Mouse (Mus musculus): Measurements from ENCODE around the gene Icam1. TPM values are rescaled to one million over a fixed set of nuclear protein-coding genes. Genes with fewer than 3 reads are reported as not detected.
A peak's percentile ranks its signal among the peaks of the same experiment; 100 is the strongest.

Gene Icam1
- 3.5 and 5.0 TPM in 2 replicates for polyA plus RNA-seq (2016; fragmentation: Nextera tagmentation; extraction: Ambion mirVana)

DNA sequence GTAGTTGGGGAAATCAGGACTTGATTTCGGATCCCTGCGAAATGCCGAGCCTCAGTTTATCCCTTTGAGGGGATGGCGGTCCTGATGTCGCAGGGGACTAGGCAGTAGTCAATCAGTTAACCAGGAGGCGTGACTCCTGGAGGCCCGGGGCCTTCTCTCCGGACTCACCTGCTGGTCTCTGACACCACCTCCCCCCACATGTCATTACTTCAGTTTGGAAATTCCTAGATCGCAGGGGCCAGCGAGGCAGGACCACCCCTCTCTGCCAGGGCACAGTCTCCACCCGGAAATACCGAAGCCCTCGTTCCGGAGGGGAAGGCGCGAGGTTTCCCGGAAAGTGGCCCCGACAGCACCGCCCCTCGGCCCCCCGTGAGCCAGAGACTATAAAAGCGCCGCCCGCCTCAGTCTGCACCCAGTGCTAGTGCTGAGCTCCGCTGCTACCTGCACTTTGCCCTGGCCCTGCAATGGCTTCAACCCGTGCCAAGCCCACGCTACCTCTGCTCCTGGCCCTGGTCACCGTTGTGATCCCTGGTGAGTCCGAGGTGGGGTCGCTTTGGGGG is at the start of gene Icam1:
Gene Icam1 (plus strand): TSS at position 415 of the 560 bp plus-strand sequence.
- WGBS = 1% methylated on average over 30 of the region's 30 CpGs
- Histone ChIP-seq H3K4me2 (replicated peaks) (peak within 1 kb of the TSS; percentile 35), H3K4me3 (peak within 1 kb of the TSS; percentile 27), H3K27ac (replicated peaks) (no peak within 1 kb of the TSS), H3K4me1 (peaks cover 8% of the 10 kb centered on the region), H3K9me3 (no peaks in the 10 kb centered on the region), H3K36me3 (no peaks in the 10 kb centered on the region), H3K27me3 (peaks cover 79% of the 10 kb centered on the region), H3K9ac (replicated peaks) (no peak within 1 kb of the TSS)
- no peak for ATAC-seq (ENCODE audit: low FRiP score, low read depth)

DNA sequence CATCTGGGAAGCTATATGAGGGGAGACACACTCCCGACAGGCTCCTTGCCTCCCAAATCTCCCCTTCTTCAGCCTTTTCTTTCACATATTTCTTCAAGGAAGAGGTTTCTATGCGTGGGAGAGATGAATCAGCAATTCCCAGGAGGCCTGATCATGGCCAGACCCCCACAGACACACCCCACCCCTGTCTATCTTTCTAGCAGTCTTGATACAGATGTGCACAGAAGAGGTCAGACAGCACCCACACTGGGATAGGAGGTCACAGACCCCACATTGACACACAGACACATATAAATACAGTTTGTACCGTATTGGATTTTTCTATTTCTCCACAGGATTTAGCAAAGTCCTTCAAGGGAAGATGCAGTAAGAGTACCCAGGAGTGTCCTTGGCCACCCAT is 49.8 kb upstream of the Icam1 start:
- H3K27me3 ChIP-seq = no peaks in the 10 kb centered on the region
- no peak overlapping the region for H3K27ac ChIP-seq (replicated peaks)
- no peak overlapping the region for H3K9ac ChIP-seq (replicated peaks)
- H3K4me1 ChIP-seq = no peaks in the 10 kb centered on the region
- H3K36me3 ChIP-seq = peaks cover 19% of the 10 kb centered on the region
- H3K4me3 ChIP-seq = no peak overlapping the region
- H3K4me2 ChIP-seq (replicated peaks) = no peak overlapping the region
- H3K9me3 ChIP-seq = no peaks in the 10 kb centered on the region
- 84% methylated on average over 3 of the region's 3 CpGs for WGBS
- ATAC-seq (ENCODE audit: low FRiP score, low read depth) = no peak

DNA sequence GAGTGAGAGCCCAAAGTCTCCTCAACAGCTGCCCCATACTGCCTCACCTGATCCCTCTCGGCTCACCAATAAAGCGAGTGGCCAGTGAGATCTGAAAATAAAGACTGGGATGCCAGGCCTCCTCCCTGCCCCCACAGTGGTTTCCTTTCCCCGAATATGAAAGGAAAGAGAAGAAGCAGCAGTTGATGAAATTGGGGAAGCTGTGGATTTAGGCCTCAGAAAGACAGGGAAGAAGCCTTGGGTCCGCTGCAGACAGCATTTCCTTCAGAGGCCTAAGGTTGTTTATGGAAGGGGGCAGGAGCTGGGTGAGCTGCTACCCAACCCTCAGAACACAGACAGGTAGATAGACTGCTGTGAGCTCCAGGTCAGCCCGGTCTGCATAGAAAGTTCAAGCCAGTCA is 49.0 kb upstream of the Icam1 start:
- Histone ChIP-seq H3K9me3 (no peaks in the 10 kb centered on the region), H3K9ac (replicated peaks) (no peak overlapping the region), H3K4me3 (no peak overlapping the region), H3K36me3 (peaks cover 19% of the 10 kb centered on the region), H3K27me3 (no peaks in the 10 kb centered on the region), H3K4me2 (replicated peaks) (no peak overlapping the region), H3K27ac (replicated peaks) (no peak overlapping the region), H3K4me1 (0 out of 2 replicates have a peak, but pooled peaks cover 1% of the 10 kb centered on the region)
- WGBS = 85% methylated on average over 5 of the region's 5 CpGs
- ATAC-seq (ENCODE audit: low FRiP score, low read depth) = no peak

DNA sequence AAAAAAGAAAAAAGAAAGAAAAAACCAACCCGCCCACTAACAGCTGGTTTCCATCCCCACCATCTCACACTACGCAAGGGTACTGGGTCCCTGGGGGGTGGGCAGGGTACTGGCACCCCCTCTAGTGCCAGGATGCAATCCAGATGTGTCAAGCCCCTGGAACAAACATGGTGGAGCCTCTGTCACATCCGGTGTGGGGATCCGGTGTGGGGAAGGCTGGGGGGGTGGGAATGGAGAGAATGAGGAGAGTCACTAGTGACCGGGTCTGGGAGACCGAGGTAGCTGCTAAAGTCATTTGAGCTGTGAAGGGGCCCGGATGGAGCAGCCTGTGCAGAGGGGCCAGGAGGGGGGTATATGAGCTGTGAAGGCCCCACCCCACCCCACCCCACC is 44.0 kb upstream of the Icam1 start:
- Histone ChIP-seq H3K27me3 (peaks cover 5% of the 10 kb centered on the region; the same call in 1 of the 2 replicates), H3K9ac (replicated peaks) (no peak overlapping the region; the same call in 1 of the 2 replicates), H3K4me2 (replicated peaks) (no peak overlapping the region), H3K36me3 (peaks cover 19% of the 10 kb centered on the region), H3K4me3 (no peak overlapping the region), H3K4me1 (peaks cover 34% of the 10 kb centered on the region), H3K27ac (replicated peaks) (no peak overlapping the region), H3K9me3 (no peaks in the 10 kb centered on the region)
- no peak for ATAC-seq (ENCODE audit: low FRiP score, low read depth)
- WGBS = 84% methylated on average over 7 of the region's 7 CpGs

DNA sequence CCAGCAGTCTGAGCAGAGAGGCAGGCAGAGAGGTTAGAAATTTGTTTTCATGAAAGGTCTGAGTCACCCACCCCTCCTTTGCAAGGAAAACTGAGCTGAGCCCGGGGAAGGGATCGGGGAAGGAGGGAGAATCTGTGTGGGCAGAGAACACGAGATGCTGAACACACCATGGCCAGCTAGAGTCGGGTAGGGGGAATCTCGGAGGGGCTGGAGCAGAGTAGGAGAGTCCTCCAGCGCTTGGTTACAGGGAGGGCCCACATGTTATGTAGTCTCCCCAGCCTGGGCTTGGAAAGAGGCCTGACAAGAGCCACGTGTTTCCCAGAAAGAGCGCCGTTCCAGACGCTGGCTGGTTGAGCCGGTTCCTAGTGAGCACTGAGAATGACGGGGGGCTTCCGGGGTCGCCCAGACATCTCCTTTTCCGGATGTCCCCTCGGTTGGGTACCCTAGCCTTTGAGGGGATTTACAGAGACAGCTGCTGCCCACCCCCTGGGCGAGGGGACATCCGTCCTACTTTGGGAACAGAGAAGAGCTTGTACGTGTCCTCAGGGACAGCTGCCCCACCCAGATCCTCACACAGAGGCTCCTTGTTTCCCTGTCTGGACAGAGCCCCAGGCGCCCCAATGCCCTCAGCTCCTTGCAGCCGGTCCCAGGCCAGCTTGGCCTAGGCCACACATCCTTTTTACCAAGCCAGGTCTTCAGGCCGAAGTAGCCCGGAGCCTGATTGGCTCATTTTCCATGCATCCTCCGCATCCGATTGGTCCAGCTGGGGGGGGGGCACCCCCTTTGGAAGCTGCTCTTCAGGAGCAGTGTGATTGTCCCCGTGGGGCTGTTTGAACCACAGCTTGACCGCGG is 43.4 kb upstream of the Icam1 start:
- ATAC-seq (ENCODE audit: low FRiP score, low read depth) = no peak
- Histone ChIP-seq H3K4me2 (replicated peaks) (peak overlapping the region; percentile 26), H3K27ac (replicated peaks) (0 out of 2 replicates have a peak overlapping the region, but pooled peaks have one; percentile 35), H3K9me3 (no peaks in the 10 kb centered on the region), H3K4me3 (no peak overlapping the region), H3K27me3 (peaks cover 5% of the 10 kb centered on the region; the same call in 1 of the 2 replicates), H3K36me3 (peaks cover 14% of the 10 kb centered on the region), H3K4me1 (peaks cover 34% of the 10 kb centered on the region), H3K9ac (replicated peaks) (no peak overlapping the region; the same call in 1 of the 2 replicates)
- 35% methylated on average over 28 of the region's 28 CpGs for WGBS

DNA sequence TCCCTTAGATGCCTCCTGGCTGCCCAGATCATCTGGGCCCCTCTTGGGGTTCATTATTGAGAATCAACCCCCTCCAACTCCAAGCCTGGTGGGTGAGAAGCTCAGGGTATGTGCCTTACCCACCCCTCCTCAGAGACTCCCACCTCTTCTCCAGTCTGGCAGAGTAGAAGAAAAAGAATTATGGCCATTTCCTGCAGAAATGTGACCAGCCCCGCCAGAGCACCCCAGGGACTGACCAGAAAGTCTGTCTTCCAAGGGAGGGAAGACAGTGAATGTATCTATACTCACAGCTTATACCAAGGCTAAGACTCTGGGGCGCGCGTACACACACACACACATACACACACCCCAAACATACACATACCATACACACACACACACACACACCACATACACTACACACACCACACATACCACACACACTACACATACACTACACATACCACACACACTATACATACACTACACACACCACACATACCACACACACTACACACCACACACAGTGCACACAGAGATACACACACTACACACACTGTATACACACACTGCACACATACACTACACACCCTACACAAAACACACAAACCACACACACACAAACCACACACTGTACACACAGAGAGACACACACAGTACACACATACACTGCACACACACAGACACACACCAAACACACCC is 42.6 kb upstream of the Icam1 start:
- Histone ChIP-seq H3K27ac (replicated peaks) (no peak overlapping the region), H3K9me3 (no peaks in the 10 kb centered on the region), H3K4me1 (peaks cover 34% of the 10 kb centered on the region), H3K27me3 (peaks cover 5% of the 10 kb centered on the region; the same call in 1 of the 2 replicates), H3K36me3 (peaks cover 6% of the 10 kb centered on the region), H3K9ac (replicated peaks) (no peak overlapping the region; the same call in 1 of the 2 replicates), H3K4me2 (replicated peaks) (peak overlapping the region; percentile 26; the same call in 1 of the 2 replicates), H3K4me3 (no peak overlapping the region)
- no peak for ATAC-seq (ENCODE audit: low FRiP score, low read depth)
- WGBS = 86% methylated on average over 4 of the region's 4 CpGs

DNA sequence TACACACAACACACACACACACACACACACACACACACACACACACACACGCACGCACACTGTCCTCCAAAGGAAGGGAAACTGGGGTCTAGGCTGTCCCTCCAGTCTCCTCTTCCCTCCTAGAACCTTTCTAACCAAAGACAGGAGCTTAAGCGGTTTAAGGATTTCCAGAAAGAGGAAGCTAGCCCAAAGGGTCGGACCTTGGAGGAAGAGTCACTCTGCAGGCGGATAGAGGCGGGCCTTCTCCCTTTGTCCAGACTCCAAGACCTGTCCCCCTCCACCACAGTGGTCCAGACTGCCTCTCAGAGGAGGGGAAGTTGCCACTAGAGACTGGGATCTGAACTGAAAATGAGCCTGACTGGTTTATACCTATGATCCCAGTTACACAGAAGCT is 42.1 kb upstream of the Icam1 start:
- Histone ChIP-seq H3K4me2 (replicated peaks) (0 out of 2 replicates have a peak overlapping the region, but pooled peaks have one; percentile 6), H3K9me3 (no peaks in the 10 kb centered on the region), H3K4me3 (no peak overlapping the region), H3K27ac (replicated peaks) (no peak overlapping the region), H3K9ac (replicated peaks) (no peak overlapping the region; the same call in 1 of the 2 replicates), H3K36me3 (peaks cover under 1% of the 10 kb centered on the region; the same call in 1 of the 2 replicates), H3K27me3 (peaks cover 5% of the 10 kb centered on the region; the same call in 1 of the 2 replicates), H3K4me1 (peaks cover 34% of the 10 kb centered on the region)
- 57% methylated on average over 5 of the region's 6 CpGs for WGBS
- no peak for ATAC-seq (ENCODE audit: low FRiP score, low read depth)

DNA sequence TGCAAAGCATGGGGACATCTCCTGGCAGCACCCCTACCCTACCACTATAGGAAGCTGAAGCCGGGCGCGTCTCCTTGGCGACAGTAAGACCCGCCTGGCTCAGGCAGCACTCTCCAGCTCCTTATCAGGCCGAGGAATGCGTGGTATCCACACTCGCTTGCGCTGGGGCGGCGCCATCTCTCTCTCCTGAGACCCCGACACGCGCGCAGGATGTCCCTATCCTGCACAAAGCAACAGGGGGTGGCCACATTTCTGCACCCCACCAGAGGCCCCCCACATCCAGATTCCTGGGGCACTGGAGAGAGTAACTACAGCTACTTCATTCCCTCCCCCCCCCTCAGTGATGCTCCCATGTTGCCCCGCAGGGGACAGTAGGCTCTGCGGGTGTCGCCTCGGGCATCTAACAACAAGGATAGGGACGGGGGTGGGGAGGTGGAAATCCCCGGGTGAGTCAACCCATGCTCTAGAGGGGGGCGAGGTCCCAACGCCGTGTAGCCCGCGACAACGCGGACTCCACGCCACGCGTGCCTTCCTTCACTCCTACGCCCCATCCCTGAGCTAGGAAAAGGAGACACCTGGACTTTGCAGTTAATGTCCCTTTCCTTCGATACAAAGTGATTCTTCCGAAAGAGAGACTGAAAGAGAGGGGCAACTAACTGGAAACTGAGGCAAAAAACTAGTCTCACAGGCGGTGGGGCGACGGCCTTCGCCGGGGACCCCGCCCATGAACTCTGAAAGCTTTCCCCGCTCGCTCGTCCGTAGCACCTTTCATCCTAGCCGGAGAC is 40.2 kb upstream of the Icam1 start:
- H3K27ac ChIP-seq (replicated peaks) = no peak overlapping the region
- no peaks in the 10 kb centered on the region for H3K36me3 ChIP-seq
- H3K9ac ChIP-seq (replicated peaks) = peak overlapping the region; percentile 73
- ATAC-seq (ENCODE audit: low FRiP score, low read depth) = peak; percentile 57; the same call in 1 of the 2 replicates
- H3K9me3 ChIP-seq = no peaks in the 10 kb centered on the region
- H3K27me3 ChIP-seq = peaks cover 5% of the 10 kb centered on the region; the same call in 1 of the 2 replicates
- H3K4me1 ChIP-seq = peaks cover 34% of the 10 kb centered on the region
- WGBS = under 1% methylated on average over 45 of the region's 45 CpGs
- H3K4me3 ChIP-seq = peak overlapping the region; percentile 78
- H3K4me2 ChIP-seq (replicated peaks) = peak overlapping the region; percentile 84

DNA sequence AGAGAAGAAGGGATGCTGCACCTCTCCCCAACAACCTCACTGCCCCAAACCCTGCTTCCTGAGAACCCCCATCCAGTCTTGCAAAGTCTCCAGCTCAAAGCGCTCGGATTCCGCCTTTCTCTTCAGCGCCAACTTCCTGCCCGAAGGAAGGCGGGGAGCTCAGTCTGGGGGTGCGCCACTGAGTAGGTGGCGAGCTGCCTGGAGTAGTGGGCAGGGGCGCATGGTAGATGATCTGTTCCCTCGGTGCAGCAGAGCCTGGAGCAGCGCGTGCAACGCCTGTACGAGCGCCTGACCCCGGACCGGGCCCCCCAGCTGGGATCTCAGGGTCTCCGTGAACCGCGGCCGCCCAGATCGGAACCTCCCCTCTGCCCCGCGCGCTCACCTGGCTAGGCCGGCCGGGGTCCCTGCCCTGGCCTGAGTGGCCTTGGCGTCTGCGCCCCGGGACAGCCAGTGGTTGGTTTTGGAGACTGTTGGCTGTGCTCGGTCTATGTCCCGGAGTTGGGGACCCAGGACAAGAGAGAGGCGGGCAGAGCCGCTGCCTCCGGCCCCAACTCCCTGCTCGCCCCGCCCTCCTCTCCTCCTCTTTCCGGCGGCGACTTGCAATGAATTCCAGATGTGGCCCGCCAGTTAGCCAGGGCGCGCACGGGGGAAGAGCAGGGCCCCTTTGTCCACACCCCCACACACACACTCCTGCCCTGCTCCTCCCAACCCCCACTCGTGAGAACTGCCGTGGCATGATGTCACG is 39.4 kb upstream of the Icam1 start, which contains the start of gene S1pr2:
Gene S1pr2 (minus strand): TSS at position 566 of the 745 bp plus-strand sequence.
- peak; percentile 71 for ATAC-seq (ENCODE audit: low FRiP score, low read depth)
- Histone ChIP-seq H3K36me3 (no peaks in the 10 kb centered on the region), H3K27me3 (peaks cover 5% of the 10 kb centered on the region; the same call in 1 of the 2 replicates), H3K27ac (replicated peaks) (peak within 1 kb of the TSS; percentile 58), H3K4me2 (replicated peaks) (peak within 1 kb of the TSS; percentile 84), H3K4me1 (peaks cover 34% of the 10 kb centered on the region), H3K9me3 (no peaks in the 10 kb centered on the region), H3K4me3 (peak within 1 kb of the TSS; percentile 78), H3K9ac (replicated peaks) (peak within 1 kb of the TSS; percentile 73)
- under 1% methylated on average over 37 of the region's 47 CpGs for WGBS

DNA sequence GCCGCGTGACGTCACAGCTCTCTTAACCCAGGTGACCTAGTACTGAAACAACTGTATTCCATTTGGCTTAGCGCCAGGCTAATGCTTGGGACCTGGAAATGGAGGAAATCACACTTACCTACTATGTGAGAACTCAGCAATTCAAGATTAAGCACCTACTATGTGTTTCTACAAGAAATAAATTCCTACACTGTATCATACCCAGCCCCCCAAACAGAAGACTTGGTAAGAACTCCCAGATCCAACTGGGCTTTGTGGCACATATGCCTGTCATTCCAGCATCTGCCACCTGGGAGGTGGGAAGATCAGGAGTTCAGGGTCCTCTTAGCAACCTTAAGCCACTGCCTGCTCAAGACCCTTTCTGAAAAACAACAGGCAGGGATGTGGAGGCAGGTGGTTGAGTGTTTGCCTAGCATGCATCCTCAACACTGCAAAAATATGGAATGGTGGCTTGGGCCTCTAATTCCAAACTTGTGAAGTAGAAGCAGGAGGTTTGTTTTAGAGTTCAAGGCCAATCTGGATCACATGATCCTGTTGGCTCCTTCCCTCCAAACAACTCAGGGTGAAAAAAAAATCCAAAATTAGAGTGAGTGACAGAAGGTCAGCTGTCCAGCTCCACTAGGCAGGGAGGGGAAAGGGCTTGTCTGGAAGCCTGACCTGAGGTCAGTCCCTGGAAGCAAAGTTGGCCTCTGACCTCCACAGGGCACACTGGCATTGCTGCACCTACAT is 38.7 kb upstream of the Icam1 start:
- WGBS = 1% methylated on average over 4 of the region's 4 CpGs
- H3K27me3 ChIP-seq = peaks cover 5% of the 10 kb centered on the region; the same call in 1 of the 2 replicates
- H3K4me3 ChIP-seq = peak overlapping the region; percentile 78
- H3K27ac ChIP-seq (replicated peaks) = no peak overlapping the region
- peak overlapping the region; percentile 84 for H3K4me2 ChIP-seq (replicated peaks)
- H3K36me3 ChIP-seq = no peaks in the 10 kb centered on the region
- H3K9me3 ChIP-seq = no peaks in the 10 kb centered on the region
- H3K4me1 ChIP-seq = peaks cover 29% of the 10 kb centered on the region
- no peak overlapping the region for H3K9ac ChIP-seq (replicated peaks)
- ATAC-seq (ENCODE audit: low FRiP score, low read depth) = peak; percentile 27; the same call in 1 of the 2 replicates

All from midbrain, embryonic 12.5 days (tissue).